Mouse (Mus musculus): ENCODE measurements around the gene Prph2.

Gene Prph2

DNA sequence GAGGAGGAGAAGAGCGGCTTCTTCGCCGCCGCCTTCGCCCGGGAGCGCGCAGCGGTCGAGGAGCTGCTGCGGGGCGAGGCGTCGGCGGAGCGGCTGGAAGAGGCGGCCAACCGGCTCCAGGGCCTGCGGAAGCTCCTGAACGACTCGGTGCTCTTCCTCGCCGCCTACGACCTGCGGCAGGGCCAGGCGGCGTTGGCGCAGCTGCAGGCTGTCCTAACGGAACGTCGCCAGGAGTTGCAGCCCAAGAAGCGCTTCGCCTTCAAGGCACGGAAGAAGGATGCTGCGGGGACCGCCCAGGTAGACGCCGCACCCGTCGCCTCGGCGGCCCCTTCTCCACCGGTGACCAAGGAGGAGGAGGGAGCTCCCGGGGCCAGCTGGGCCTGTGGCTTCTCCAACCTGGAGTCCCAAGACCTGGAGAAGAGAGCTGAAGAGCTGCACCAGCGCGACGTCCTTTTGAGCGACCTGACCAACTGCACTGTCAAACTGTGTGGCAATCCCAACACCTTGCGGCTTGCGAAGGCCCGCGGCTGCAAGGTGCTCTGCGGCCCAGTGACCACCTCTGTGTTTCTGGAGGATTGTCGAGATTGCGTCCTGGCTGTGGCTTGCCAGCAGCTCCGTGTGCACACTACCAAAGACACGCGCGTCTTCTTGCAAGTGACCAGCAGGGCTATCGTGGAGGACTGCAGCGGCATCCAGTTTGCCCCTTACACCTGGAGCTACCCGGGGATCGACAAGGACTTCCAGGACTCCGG is 19.2 kb upstream of the Prph2 start:
- peak; percentile 65 for DNase-seq (ENCODE audit: low spot score)

DNA sequence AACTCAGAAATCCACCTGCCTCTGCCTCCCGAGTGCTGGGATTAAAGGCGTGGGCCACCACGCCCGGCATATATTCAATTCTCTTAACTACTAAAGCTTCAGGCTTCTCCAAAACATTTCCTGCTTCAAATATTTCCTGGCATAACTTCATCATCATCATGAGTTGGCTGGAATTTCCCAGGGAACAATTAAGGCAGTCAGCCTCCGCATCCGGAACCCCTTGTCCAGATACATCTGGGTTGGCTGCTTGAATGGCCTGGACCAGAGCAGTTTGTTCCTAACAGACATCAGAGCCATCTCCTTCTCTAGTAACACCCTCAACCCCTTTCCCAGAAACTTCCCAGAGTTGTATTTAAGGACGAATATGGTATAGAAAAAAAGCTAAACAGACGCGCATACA is 14.8 kb upstream of the Prph2 start:
- DNase-seq (ENCODE audit: low spot score): no peak

DNA sequence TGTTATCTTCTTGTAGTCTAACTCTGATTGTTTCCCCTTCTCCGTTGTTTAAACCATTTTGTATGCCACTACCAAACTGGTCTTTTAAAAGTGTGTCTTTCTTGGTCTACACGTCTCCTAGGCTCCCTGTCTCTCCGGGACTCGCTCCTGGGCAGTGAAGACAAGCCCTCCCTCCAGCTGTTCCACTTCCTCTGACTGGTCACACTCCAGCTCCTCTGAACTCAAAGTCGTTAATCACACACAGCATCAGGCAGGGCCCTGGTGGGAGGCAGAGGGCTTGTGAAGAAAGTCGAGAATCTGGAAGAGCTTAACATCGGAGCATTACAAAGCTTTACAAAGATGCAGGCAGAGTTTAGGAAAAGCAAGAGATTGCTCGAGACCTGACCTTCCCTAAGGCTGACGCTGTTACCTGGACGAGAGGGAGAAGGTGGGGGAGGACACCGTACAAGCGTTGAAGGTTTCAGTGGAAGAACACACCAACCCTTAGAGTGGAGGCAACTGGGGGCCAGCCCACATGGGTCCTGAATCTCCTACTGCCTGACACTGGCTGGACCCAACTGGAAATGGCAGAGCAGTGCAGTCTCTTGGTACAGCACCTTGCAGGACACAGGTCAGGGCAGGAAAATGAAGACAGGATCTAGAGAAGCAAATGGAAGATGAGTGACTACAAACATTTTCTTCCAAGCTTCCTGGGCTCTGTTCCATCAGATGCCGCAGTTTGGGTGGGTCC is 12.9 kb upstream of the Prph2 start:
- DNase-seq (ENCODE audit: low spot score): no peak

DNA sequence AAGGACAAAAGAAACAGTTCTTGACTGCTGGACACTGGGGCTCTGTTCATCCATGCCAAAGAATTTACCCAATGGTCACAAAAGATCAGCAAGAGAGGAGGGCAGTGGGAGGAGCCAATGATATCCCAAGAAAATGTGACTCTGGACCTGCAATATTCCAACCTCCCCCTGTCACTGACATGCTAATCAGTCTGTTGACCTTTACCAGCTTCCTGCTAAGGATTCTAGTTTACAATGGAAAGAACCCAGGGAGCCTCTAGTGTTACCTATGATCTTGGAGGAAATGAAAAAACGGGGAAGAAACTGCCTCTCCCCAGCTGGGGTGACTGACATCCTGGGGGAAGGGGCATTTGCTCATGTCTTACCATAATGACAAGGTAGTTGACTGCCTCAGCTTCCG is 9.3 kb upstream of the Prph2 start:
- DNase-seq (ENCODE audit: low spot score): no peak

DNA sequence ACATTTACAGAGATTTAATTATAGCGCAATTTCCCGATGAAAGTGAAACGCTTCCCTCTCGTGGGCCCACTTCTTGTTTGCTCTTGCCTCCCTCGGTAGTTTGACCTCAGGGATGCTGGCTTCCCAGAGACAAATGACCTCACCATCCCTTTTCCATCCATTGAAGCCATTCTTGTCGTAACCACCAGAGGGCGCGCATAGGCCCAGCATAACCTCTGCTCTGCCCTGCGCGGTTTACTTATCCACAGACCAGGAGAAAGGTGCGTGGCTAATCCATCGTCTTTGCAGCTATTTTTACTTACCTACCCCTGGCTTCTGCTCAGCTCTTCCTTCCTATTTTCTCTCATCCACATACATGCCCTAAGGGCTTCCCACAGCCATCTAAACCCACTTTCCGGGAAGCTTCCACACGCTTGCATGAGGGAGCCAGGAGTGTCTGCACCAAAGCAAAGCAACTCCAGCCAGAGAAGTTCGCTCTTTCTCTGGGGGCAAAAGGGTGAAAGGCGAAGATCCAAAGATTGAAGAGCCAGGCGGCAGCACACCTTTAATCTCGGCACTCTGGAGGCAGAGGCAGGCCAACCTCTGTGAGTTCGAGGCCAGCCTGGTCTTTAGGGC is 6.3 kb upstream of the Prph2 start:
- DNase-seq (ENCODE audit: low spot score): peak; percentile 82

DNA sequence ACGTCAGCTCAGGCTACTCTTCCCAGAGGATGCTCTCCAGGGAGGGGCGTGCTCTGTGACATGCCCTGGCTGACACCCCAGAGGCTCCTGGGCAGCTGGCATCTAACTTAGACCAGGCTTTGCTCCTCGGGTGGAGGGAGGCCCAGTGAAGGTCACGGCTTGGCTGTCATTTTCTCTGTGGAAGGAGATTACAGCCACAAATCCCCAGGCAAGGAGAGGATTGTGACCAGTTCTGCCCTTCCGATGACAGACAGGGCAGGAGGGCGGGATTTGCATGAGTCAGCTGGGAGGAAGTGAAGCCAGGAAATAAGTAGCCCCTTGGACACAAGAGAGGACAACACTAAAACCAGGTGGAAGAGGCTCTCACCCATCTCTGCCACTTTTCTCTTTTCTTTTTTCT is 2.1 kb downstream of the Prph2 start:
- no peak for DNase-seq (ENCODE audit: low spot score)

DNA sequence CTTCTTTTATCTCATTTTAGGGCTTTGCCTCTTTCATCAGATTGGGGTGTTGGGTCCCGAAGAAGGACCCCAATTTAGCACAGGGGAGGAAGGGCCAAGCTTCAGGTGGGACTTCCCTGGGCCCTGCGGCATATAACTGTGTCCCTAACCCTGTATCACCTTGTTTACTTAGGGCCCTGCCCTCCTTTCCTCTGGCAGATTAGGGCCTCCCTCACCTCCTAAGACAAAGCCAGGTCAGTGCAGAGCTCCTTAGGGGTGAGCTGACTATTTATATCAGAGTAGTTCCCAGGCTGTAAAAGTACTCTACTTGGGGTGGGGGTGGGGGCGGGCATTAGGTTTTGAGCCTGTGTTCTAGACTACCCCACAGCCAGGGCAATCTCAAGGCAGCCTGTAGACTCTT is 4.9 kb downstream of the Prph2 start:
- DNase-seq (ENCODE audit: low spot score): no peak

DNA sequence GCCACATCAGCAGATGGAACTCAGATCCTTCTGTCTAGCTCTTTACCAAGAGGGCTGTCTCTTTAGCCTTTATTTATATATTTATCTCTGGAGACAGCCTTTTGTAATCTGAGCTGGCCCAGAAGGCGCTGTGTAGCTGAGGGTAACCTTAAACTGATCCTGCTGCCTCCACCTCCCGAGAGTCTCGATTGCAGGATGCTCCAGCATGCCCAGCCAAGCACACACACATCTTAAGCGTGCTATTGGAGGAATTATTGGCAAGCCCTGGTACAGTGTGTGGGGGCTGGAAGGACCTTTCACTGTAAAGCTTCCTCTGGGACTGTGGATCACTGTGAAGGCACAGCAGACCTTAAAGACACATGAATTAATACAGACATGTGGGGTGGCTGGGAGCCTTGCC is 8.7 kb downstream of the Prph2 start:
- no peak for DNase-seq (ENCODE audit: low spot score)

DNA sequence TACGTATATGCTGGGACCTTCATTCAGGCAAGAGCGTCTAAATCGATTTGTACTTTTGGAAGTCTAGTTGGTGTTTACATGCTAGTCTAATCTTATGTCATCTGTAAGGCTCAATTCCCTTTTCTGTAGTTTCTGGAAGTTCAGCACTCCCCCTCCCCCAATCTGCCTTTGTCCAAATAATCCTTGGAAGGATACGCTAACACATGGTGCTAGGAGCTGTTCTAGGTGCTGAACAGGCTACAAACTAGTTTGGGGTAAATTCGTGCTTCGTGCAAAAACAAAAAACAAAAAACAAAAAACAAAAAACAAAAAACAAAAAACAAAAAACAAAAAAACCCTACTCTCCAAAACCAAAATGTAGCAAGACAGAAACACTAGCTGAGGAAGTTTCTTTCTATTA is 10.6 kb downstream of the Prph2 start:
- DNase-seq (ENCODE audit: low spot score): no peak

DNA sequence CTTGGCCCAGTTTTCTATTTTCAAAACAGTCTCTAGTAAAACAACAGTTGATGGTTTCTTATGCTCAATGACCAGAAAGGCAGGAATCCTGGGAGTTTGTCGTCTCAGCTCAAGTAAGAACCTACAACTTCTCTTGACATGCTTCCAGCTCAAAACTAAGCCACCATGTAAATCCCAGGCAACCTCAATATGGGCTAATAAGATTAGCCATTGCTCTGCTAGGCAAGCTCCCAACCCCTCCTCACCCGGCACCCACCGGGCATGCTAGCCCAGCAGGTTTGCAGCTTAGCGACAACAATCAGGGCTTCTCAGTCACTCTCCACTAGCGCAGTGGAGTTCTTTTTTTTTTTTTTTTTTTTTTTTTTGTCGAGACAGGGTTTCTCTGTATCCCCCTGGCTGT is 15.9 kb downstream of the Prph2 start:
- no peak for DNase-seq (ENCODE audit: low spot score)

DNA sequence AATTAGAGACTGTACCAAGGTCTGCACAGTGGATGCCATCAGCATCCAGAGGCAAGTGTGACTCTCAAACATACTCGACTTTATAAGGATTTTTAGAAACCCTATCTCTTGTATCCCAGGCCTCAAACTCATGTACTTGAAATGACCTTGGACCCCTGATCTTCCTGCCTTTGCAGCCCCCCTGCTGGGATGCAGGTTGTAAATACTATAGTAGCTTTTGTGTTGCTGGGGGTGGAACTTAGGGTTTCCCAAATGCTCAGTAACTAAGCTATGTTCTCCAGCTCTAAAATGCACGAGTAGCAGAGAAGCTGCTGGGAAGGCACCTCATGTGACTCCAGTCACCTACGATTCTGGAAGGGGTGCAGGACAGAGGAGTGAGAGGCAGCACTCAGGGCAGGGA is 16.7 kb downstream of the Prph2 start:
- DNase-seq (ENCODE audit: low spot score): no peak

DNA sequence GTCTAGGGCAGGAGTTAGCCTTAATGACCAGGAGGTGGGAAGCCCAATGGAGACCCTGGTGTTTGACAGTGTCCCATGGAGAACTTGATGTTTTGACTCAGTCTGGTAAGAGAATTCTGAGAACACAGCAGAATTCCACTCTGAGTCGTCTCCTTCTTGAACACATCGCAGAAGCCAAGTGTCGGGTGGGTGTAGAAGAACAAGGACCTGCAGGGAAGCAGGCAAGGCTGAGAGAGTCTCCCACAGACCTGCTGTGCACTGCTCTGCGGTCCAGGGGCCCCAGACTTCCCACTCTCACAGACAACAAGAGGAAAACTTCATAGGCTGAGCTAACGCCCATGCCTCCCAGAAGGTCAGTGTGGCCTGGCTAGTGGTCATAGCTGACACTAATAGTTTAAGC is 17.5 kb downstream of the Prph2 start:
- no peak for DNase-seq (ENCODE audit: low spot score)

DNA sequence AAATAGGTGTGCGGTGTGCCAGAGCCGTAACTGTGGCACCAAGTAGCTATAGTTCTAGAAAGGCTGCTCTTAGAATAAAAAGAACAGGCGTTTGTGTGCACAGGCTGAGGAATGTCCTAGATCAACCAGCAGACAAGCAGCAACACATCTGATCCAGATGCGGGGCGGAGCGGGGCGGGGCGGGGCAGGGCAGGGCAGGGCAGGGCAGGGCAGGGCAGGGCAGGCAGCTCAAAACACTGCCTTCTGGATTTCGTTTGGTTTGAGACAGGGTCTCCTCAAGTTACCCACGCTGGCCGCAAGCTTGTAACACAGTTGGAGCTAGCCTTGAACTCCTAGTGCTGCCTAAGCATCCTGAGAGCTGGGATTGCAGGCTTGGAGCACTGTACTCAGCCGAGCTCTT is 19.0 kb downstream of the Prph2 start:
- DNase-seq (ENCODE audit: low spot score): no peak

DNA sequence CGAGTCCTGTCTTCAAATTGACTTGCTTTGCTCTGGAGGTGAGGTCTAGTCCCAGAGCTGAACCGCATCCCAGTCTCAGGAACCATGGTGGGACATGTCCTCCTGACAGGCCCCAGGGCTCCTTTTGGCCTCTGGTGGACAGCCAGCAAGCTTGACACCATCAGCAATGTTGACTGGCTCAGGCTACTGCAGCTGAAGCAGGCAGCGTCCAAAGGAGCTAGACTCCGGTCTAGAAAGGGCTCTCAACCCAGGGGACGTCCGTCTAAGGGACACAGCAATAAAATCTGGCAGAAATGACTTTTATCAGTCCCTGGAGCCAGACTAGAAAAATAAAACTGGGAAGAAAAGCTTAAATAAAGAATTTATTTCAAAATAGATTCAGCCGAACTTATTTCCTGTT is 19.6 kb downstream of the Prph2 start:
- no peak for DNase-seq (ENCODE audit: low spot score)

DNA sequence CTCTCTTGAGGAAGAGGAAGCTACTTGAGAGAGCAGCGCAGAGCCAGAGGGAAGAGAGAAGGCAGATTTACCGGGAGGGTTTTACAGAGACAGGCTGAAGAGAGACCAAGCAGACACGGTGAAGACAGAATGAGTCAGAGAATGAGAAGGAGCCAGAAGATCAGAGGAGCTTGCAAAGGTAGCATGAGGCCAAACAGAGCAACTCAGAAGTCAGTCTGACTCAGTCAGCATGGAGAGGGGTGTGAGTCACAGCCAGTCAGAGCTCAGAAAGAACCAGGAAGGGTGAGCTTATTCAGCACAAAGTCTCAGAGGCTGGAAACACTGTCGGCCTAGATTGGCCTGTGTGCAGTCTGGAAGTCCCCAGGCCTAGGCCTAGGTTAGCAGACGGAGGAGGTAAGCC is 22.7 kb downstream of the Prph2 start:
- no peak for DNase-seq (ENCODE audit: low spot score)

DNA sequence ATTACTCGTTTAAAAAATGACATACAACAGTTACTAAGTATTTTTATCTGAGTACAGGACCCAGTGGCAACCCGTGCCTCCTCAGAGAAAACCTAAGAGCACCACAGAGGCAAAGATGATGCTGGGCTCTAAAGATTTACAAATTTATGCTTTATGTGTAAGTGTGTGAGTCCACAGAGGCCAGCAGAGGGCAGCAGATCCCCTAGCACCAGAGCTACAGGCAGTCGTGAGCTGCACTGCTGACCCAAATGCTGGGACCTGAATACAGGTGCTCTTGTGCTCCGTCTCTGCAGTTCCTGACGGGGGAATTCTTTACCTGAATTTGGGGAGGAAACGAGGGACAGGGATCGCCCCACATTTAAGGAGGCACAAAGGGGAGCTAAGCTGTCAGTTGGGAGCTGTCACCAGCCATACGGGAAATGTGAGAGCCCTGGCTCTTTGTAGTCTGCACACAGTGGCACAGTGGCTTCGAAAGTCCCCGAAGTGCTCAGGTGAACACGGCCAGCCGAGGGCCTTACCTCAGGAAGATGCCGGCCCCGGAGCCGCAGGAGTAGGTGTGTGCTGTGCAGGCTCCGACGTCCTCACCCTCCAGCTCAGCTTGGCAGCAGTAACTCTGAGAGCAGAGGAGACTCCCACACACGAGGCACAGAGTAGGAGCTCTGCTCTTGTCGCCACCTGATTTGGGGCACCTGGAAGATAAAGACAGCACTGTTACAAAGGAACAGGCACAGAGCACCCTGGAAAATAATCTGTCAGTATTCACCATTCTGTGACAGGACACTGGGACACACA is 23.5 kb downstream of the Prph2 start:
- DNase-seq (ENCODE audit: low spot score): peak; percentile 80

DNA sequence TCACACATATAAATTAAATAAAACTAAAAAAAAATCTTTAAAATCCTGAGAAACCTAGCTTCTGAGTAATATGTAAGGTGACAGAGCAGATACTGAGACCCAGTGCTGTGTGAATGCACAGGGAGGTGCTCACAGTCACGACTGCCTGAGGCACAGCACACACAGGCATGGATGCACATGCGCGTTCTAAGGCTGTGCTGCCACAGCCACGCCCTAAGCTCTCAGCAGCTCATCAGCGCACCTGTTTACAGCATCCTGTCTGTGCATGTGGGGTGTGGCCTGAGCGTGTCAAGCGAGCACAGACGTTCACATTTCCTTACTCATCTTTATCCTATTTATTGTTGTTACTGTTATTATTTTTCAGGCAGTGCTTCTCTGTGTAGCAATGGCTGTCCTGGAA is 30.2 kb downstream of the Prph2 start:
- DNase-seq (ENCODE audit: low spot score): no peak

DNA sequence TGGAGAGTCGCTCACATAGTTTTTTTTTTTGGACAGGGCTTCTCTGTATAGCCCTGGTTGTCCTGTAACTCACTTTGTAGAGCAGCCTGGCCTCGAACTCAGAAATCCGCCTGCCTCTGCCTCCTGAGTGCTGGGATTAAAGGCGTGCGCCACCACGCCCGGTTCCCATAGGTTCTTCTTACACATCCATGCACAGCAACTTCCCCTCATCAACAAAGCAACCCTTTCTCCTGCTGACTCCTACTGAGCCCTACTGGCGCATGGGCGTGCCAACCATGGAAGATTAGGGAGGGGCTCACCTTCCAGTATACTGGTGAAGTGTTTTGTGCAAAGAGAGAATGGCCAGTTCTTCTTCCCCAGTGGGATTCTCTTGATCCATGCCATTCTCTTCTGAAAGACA is 32.2 kb downstream of the Prph2 start:
- DNase-seq (ENCODE audit: low spot score): no peak

DNA sequence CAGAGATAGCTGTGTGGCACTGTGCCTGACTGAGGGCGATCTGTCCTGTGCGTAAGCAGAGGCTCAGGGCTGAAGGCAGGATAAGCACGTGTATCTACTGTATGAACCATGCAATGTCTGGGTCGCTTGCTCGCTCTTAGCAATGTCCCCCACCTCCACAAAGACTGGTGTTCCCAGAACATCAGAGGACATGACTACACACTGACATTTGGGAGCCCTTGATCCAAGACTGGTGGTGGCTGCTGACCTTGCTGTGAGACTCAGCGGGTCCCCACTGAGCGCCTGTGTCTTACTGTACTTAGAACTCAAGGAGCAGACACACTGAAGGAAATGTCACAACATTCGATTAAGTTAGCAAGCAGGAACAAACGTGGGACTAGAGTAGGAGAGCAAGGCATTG is 36.0 kb downstream of the Prph2 start:
- no peak for DNase-seq (ENCODE audit: low spot score)

DNA sequence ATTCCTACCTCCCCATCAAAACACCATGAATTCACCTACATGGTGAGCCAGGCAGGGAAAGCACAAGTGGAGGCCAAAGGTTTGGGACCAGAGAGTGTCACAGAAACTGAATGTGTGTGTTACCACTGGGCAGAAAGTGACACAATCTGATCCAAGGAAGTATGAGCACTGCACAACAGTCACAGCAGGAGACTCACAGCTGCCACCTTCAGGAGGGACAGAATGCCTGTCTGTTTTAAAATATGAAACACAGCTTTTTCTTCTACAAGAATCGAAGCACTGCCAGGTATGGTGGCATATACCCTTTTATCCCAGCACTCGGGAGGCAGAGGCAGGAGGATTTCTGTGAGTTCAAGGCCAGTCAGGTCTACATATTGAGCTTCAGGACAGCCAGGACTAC is 47.8 kb downstream of the Prph2 start:
- DNase-seq (ENCODE audit: low spot score): no peak

DNA sequence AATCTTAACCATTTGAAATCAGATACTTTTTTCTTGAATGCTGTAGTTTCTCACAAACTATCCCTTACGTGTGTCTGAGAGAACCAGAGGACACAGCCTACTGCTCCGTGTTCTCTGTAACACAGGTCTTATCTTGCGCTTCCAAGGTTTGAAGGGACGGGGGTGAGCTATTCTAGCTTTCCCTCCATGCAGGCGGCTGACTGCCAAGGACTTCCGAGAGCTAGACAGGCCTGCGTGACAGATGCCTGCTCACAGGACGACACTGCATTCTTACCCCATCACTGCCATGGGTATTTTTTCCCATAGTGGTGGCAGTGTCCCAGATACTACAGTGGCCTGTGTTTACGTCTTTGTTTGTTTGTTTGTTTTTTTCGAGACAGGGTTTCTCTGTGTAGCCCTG is 50.0 kb downstream of the Prph2 start:
- no peak for DNase-seq (ENCODE audit: low spot score)

DNA sequence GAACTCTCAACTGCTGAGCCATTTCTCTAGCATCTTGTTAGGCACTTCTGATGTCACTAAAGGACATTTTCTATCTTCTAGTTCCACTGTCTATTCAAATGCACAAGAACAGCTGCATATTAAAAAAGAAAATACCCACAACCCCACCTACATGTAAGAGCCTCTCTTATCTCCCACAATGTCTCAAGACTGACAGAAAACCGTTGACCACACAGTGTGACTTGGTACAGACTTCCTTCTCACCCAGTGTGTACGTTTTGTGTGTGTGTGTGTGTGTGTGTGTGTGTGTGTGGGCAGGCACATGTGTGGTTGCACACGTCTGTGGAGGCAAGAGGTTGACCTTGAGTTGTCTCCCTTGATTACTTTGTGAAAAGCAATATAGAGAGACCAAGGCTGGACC is 51.9 kb downstream of the Prph2 start:
- no peak for DNase-seq (ENCODE audit: low spot score)

DNA sequence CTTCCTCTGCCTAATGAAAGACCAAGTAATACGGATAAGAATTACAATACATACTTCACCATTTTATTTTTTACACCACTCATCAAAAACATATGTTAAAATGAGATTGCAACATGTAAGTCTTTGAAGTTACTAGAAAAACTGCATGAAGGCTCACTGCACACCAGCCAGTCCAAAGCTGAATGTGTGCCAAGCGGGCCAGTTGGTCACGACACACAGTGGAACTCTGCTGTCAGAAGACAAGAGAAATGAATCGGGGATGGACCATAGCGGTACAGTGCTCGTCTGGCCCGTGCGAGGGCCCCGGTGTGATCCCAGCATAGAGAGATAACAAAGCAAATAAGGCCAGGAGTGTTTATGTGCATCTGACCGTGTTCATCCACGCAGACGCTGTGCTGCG is 52.9 kb downstream of the Prph2 start:
- no peak for DNase-seq (ENCODE audit: low spot score)

Data from testis, postnatal 10 days (tissue).